Mouse (Mus musculus) R1 (cell line): ENCODE measurements around the gene Pcsk5.

Experiments
- DNase-seq: peaks from one replicate; pipeline ENCODE4 v3.0.0-alpha.2; 2018; ENCODE audit warnings: low read depth, low spot score

Gene Pcsk5

DNA sequence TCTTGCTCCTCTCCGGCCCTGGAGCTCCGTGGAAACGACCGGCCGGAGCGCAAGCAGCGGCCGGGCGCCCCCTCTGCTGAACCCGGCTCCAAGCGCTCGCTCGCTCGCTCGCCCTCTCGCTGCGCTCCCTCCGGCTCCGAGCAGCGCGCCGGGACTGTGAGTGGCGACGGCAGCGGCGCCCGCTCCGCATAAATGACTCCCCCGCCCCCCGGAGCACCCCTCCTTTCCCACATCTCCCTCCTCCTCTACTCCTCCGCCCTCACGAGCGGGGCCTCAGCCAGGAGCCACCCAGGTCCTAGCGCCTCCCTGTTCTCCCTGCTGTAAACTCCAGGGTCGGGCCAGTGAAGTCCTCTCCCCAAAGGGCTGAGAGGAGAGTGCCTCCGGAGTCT, at the start of gene Pcsk5:
TSS of gene Pcsk5 (minus strand) at position 162 of the 389 bp plus-strand sequence.
- DNase-seq: peak; percentile 76

DNA sequence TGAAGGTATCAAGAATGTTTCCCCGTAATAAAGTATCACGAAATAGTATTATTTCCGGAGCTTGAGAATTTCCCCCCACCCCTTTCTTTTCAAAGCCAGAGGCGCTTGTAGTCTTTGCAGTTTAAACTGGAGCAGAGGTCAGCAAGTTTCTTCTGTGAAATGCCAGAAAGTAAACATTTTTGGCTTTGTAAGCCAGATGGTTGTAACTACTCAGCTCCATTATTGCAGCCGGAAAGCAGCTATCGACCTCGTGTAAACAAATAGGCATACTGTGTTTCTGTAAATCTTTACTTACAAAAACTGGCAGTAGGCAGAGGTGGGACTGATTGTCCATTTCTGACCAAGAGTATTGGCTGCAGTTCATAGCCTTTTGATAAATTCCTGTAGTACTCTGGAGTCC, 38.4 kb upstream of the Pcsk5 start:
- no peak for DNase-seq

DNA sequence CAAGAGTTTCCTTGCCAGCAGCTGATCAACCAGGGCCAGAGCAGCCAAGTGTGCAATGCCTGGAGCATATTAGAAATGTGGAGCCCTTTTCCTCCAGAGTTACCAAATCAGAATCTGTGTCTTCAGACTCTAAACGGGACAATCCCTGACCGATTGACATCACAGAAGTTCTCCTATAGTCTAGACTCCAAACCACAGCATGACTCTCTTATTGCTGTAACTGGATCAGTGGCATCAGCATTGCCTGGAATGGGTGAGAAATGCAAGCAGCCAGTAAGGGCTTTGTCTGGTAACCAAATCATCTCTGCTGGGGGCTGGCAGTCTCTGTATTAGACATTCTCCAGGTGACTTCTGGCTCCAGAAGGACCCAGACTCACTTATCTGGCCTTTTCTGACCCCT, 37.0 kb upstream of the Pcsk5 start:
- DNase-seq: no peak

DNA sequence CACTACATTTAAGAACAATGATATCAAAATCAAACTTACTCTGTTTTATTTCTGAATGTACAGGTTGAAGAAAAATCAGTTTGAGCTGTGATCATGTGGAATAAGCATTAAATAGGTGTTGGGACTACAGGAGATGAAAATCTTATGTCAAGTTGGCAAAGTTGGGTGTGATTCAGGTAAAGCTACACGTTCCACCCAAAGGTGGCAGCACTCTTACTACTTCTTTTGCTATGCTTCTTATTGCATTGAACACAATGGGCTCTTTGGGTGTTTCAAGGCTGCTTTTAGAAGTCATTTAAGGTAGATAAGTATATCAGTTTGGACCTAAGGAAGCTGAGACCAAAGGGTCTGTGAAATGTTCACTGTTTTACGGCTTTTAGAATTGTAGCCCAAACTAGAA, 36.3 kb upstream of the Pcsk5 start:
- DNase-seq: no peak

DNA sequence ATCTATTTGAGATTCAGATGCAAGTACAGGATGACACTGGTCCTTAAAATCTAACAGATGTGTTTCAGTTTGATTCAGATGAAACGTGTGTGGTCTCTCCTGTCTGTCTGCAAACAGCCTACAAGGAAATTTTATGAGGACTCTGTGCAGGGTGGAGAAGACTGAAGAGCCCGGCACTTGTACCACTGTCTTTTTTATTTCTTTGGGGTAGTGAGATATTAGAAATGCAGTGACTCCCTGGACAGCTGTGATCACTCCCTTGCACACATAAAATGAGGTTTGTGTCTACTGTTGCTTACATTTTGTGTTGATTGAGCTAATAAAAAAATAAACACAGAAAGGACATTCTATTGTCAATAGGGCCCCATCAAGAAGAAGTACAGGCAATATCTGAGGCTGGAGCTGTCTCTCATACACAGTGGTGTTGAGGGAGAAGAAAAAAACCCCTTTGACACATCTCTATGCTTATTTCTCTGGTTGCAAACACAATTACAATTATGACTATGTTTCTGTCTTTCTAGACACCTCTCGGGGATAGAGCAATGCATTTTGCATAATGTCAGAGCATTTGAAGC, 29.0 kb upstream of the Pcsk5 start:
- DNase-seq: no peak

DNA sequence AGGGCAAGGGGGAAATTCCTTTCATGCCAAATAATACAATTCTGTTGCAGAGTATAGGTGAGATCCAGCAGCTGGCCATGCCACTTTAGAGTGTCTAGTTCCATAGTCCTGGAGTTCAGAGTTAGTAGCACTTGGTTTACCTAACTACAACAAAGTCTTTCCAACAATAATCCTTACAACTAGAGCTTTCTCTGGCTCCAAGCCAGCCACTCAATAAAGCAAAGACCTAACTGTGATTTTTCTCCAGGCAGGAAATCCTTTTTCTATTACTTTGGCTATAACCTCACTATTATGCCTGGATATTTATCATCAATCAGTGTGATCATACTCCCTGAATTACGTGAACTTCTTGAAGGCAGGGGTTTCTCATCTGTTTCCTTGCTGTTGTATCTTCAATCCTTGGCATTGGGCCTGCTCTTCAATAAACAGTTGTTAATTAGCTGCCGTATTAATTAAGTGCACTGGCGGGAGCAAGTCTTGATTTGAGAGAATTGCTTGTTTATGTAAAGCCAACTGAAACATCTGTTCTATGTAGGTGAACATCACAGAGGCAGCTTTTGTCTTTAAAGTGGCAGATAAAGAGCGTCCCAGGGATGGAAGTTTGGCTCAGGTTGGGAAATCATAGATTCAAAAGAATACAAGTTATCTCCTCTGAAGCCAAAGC, 23.1 kb upstream of the Pcsk5 start:
- DNase-seq: no peak

DNA sequence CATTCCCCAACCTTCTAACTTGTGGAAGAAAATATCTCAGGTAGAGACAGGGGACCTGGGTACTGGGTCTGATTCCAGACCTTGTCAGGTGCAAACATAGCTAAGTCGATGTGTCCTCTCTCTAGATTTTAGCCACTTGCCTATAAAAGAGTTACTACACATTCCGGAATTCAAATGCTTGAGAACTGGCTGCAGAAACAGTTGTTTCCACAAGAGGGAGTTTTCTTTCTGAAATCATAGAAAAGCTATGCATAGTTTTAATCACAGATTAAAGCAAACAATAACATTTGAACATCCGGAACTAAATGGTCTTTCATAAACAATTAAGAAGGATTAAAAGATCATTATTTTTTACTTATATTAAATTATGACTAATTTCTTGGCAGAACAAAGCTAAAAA, 19.3 kb upstream of the Pcsk5 start:
- no peak for DNase-seq

DNA sequence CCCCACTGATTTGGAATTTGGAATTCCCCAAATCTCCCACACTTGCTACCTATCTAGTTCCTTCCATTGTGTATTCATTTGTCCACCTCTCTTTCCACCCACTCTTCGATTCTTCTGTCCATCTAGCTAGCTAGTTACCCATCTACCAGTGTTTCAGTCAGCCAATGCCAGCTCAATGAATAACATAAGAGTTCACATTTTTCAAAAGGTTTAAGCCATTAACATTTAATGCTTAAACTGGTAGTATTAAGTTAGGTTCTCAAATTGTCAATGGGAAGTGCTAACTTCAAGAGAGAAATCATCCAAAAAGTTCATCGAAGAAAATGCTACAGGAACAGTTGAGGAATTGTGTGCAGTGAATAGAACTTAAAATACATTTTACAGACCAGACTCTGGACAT, 11.0 kb upstream of the Pcsk5 start:
- DNase-seq: no peak

DNA sequence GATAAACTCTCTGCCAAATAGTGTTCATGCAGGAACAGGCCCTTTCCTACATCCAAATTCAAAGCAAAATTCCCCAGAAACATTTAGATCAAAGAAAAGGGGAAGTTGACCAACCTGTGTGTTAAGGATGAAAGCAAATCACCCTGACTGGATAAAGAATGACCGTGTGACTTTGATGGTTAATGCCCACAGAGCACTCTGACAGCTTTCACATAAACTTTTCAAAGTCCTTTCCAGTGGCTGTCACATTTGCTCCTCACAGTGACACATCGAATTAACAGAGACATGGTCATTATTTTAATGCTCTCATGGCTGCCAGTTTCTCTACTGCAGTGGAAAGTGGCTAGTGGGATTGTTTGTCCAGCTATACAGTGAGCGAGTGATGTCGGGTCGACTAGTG, 8.5 kb upstream of the Pcsk5 start:
- DNase-seq: no peak

DNA sequence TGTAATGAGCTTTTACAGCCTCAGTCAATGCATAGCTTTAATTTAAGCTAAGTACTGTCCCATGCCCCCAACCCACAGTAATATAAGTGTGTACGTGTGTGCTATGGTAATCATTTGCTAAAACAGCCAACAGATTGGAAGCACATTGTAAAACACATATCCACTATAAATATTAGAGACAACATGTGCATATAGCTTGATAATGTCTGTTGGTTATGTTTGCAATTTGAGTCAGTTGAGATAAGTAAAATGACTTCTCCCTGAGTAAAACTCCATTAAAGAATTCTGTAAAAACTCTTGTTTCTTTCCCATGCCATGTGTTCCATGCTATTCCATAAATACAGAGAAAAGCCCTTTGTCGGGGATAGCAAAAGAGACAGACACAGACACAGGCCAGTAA, 4.2 kb upstream of the Pcsk5 start:
- DNase-seq: no peak

DNA sequence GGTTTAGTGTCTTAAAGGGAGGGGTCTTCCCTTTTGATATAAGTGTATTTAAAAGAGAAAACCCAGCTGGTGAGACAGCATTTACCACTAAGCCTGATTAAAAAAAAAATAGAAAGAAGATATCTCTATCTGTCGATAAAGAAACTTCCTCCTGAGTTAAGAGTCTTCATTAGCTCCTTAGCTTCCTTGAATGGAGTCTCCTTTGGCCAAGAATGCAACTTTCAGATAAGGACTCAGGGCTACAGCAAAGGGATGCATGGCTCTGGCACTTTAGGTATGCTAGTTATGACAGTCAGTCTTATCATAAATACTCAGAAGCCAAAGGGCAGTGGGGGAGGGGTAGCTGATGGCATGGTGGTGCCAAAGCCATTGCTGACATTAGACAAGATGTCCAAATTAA, 2.4 kb upstream of the Pcsk5 start:
- no peak for DNase-seq

DNA sequence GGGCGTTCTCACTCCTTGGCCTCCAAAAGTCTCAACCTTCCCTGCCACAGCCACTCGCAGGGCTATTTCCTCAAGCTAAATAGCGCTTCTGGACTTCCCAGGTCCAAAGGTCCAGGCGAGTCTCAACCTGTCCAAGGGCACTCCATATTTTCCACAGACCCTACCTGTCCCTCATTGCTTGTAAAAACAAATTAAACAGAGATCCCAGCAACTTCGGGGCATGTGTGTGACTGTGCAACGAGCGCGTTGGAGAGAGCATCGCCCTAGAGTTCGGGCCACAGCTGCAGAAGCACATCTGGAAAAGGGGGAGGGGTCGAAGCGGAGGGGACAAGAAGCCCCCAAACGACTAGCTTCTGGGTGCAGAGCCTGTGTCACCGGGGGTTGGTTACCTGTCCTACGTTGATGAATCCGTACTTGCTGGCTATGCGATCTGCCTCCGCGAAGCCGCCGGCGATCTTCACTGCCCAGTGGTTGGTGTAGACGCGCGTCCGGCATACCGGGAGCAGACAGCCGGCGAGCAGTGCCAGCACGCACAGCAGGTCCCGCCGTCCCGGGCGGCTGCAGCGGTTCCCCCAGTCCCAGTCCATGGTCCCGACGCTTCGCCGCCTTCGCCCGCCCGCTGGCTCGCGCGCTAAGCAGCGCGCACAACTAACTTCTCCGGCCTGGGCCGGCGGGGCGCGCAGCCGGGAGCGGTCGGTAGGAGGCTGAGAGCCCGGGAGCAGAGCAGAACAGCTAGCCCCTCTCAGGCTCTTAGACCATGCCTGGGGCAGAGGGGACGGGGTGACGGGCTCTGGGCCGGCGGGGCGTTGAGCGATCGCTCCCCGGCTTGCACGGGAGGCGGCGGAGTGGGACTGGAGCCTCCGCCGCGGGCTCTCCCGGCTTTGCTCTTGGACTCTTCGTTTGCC, 614 bp downstream of the Pcsk5 start:
- DNase-seq: peak; percentile 52

DNA sequence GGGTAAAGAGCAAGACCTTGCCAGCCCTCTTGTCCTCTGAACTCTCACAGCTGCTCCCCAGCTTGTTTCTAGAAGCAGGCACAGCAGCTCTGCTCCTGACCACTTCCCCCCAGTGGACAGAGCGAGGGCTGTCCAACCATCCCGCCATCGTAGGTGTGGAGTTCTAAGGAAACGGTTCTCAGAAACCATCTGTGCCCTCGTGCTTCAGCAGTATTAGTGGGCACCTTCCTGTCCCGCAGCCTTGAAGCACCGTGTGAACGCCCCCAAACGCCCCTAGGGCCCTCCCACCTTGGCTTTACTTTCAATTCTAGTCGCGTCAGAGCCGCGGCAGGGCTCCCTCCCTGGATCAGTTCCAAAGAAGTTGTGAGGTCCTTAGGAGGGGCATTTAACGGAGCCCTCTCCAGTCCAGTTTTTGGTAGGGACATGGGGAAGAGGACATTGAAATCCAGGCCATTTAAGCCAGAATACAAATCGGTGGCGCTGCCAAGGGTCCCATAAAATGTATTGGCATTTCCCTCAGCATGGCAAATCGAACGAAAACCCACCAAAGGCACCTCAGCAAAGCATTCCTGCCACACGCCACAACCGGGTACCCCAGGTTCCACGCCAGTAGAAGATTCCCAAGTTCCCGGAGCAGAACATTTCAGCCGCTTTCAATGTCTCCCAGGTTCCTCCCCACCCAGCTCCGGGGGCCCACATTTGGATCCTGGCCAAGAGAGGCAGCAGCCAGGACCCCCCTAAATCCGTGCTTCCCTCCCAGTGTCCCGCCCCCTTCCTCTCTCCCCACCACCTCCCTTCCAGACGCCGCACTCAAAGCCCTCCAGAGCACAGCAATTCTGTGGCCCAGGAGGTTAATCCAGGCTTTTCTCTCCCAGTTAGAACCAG, 1.5 kb downstream of the Pcsk5 start:
- peak; percentile 1 for DNase-seq

DNA sequence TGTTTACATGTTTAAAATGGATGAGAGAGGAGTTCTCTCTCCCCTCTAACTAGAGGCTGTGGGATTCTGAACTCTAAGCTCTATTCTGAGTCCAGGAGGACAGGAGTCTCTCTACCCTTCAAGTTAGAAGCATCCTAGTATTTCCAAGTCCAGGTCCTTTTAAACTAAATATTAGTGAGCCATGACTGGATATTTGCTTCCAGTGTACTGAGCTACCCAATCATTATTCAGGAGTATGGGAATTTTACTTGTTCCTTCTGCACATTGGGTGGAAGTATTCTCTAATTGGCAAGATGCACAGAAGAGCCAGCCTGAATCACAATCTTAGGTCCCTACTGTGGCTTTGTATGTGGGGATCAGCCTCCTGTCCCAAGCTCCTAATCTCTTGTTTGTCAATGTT, 2.5 kb downstream of the Pcsk5 start:
- DNase-seq: no peak

DNA sequence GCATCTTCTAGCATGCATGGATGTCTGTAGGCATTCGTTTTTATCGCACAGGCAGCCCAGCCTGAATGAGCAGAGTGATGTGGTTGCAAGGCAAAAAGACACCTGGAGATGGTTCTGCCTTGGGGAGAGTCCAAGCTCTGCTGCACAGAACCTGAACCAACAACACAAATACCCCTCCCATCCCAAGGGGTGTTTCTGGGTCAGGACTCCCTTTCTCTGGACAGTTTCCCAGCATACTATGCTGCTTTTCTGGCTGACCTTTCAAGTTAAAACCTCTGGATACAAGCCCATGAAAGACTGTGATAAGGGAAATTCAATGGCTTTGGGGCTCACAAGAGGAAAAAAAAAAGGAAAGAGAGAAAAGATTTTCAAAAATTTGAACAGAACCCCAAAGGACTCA, 6.1 kb downstream of the Pcsk5 start:
- no peak for DNase-seq

DNA sequence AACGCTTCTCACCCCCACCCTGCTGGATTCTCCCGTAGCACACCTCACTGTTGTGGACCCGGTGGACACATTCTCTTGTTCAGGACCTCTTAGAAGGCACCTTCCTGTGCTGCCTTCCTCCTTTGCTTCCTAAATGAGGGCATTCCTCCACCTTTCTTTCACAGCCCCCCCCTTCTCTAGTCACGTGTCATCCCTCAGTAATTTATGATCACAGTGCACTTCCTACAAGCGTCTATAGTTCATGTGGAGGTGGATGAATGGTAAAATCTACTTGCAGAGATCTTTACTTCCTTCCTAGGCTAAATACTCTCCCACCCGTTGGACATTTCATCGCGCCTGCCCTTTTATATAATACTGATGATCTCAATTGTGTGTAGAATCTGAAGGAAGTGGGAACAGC, 9.0 kb downstream of the Pcsk5 start:
- no peak for DNase-seq

DNA sequence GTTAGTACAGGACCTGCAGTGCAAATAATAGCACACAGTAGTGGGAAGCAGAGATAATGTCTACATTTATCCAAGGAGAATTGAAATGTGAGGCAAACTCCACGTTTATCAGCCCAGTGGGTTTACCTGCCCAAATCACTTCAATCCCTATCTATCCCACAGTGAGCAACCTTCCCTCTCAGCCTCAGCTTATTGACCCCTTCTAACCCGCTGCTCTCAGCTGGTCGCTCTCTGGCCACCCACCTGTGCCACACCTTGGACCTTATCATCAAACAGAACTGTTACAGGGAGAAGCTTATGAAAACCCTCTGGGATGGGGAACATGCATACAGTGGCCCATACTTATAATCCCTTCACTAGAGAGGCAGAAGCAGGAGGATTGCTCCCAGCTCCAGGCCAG, 10.7 kb downstream of the Pcsk5 start:
- DNase-seq: no peak

DNA sequence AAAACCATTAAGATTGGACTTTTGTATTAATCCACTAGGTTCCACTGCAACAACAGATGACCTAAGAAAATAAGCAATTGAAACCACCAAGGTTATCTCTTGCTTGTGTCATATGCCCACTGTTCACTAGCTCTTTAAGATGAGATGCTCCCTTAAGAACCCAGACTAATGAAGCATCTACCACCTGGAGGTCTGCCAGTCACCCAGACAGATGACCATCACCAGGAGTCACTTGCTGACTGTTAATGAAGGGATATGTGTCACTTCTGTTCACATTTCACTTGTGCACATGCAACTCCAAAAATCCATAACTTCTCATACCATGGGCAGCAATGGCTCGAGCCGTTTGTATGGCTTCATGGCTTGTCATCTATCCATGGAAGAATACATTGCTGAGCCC, 17.4 kb downstream of the Pcsk5 start:
- no peak for DNase-seq

DNA sequence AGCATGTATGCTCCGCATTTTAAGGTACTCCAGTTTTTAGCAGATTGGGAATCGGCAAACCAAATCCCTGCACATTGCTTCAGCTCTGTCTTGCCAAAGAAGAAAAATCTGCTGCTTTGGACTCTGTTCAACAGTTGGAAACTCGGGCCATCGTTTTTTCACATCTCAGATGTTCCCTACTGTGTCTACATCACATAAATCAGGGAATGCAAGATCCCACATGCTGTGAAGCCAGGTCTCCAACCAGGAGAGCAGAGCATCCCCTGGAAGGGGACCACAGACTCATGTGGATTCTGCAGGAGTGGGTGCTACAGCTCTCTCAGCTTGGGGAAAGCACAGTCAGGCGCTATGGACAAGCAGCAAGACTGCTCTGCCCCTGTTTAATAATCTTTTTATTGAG, 18.4 kb downstream of the Pcsk5 start:
- DNase-seq: no peak

DNA sequence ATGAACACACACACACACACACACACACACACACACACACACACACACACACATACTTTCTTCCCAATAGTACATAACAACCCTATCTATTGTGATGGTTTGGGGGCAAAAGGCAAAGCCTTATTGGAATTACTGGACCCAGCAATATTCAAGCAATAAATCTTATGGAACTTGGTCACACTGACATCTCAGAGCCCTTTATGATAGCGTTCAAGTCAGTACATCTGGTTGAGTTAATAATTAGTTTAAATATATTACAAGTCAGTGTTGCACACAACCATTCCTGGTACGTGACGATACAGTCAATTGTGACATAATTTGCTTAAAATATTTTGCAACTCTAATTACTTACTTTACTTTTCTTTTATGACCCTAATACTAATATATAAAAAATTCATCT, 22.4 kb downstream of the Pcsk5 start:
- DNase-seq: no peak

DNA sequence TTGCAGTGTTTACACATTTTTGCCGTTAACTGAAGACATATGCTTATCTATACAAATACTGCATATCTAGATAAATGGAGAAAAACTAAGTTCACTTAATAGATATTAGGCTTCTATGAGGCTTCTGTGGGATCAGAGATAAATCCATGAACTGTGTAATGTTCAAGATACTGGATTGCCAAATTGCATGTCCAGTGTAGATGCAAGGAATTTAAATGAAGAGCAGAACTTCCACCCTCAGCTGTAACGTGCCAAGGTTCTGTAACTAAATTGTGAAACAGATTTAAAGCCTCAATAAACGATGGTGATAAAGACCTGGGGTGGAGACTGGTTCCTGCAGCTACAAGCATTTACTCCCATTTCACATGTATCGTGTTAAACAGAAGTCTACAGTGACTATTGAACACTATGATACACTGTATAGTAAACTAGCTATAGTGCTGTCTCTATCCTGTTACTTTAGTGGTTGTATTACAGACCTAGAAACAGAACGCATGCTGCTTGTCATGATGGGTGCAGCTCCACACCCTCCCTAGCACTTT, 23.9 kb downstream of the Pcsk5 start:
- no peak for DNase-seq

DNA sequence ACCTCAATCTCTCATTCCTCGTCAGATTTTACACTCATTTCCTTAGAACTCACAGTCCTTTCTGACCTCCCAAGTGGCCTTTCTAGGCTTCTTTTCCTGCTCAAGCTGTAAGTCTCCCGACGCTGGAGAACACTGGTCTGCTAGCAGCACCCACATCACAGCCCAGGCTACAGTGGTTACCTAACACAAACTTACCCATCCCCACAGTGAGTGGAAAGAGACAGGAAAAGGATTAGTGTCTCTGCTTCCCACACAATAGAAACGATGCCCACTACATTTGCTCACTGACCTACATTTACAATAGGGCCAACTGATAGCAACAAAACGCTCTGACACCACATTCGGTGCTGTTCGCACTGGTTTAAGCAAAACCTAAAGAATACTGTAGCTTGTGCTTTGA, 24.8 kb downstream of the Pcsk5 start:
- DNase-seq: no peak
